Mouse (Mus musculus) bone marrow, adult 2 months (tissue): Measurements from ENCODE around the gene Thbd.

Experiments
- CTCF ChIP-seq: fragments of 200-500 bp; IDR thresholded peaks from 2 replicates; pipeline ENCODE4 v1.5.1; 2011; ENCODE audit warnings: low read length, control low read depth; ENCODE audit not compliant: control insufficient read depth, insufficient read depth
- POLR2A ChIP-seq: fragments of 200-500 bp; IDR thresholded peaks from 2 replicates; pipeline ENCODE4 v1.6.1; 2011; ENCODE audit warnings: low read depth, mild to moderate bottlenecking, control low read depth, low read length, borderline replicate concordance; ENCODE audit not compliant: control insufficient read depth

DNA sequence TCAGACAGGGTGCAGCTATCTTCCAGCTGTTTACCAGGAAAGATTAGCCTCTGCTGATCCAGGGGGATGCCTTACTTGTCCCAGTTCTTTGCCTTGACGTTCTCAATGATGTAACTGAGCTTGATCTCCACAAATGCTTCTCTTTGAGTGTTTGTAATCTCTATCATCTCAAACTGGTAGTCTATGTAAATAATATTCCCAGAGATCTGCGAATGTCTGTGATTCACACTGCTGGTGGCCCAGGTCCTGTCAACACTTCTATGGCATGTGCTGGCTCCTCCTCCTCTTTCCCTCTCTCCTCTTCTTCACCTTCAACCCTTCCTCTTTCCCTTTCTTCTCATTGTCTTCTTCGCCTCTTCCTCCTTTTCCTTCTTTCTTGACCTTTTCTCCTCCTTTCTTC lies 11.2 kb upstream of the Thbd start:
- TF ChIP-seq CTCF (no peak), POLR2A (no peak)
